Mouse (Mus musculus) urinary bladder, postnatal 14 days (tissue): ENCODE measurements around the gene Arnt.

Source experiments
- DNase-seq: peaks from one replicate; pipeline ENCODE4 v3.0.0; 2021; ENCODE audit warnings: low spot score

The Arnt gene

DNA sequence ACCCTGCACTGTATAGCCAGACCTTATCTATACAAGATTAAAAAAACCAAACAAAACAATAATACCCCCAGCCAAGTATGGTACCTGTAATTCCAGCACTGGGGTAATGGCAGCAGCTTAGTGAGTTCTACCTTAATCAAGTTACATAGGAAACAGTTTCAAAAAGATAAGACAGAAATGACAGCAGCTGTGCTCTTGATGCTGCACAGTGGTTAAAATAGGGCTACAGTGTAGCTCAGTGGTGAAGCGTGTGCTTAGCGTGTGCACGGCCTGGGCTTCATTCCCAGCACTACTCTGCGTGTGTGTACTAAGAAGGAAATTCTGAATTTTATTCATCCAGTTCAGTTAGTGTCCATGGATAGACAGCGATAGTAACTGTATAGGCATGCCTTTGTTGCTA lies 22.2 kb downstream of the Arnt start:
- no peak for DNase-seq

DNA sequence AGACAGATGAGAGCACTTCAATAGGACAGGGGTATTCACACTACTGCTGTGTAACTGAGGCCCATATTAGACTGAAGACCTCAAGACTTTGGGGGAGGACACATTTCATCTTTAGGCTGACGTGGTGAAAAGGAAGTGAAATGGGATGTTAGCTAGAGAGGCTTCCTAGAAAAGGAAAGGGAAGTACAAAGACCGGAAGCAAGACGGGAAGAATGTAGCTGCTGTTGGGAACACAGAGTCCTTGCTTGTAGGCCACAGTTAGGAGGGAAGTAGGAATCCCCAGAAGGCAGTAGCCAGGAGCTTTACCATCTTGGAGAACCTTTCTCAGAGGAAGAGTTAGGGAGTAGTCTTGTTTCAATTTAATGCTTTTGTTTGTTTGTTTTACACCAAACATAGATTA lies 23.6 kb downstream of the Arnt start:
- DNase-seq: no peak

DNA sequence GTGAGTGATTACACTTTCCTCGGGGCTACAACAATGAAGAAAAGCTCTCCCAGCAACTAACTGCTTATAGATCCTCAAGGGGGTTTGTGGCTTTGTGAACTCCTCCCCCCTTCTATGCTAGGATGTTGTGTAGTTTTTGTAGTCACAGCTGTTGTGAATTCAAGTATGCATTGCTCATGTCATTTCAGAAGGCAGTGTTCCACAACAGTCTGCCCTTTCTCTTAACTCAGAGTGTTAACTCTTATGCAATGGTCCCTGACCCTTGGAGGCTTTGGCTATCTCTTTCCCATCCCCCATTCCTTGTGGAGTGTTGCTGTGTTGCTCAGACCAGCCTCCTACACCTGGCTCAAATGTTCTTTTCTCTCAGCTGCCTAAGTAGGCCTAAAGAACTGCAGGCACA lies 25.2 kb downstream of the Arnt start:
- DNase-seq: no peak

DNA sequence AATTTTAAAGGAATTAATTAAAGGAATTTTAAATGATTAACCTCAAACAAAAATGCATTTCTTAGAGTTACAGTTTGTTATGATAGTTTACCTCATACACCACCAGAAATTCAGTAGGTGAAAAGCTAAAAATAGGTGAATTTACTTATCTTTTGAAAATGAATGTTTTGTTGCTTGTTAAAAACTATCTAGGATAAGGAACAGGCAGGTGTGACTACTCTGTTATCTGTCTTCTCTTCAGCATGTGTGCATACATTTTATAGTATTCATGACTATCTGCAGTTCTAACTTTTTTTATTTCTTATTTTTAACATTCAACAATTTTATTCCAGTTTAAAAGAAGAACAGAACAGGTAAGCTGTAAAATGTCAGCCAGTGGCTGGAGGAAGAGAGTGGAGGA lies 29.7 kb downstream of the Arnt start:
- DNase-seq: no peak

DNA sequence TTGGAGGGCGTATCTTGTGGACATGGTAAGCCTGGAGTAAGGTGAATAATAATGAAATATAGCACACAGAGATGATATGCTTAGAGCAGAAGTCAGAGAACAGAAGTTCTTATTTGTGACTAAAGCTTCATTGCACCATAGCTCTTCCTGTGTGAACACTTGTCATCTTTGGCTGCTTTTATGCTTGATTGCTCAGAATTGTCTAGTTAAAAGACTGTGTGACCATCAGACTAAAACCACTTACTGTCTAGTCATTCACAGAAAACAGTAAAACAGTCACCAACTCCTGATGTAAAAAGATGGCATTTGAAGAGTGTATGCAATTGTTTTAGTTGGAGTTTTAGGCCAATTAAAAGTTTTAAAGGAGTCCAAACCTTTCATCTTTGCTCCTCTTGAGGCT lies 44.8 kb downstream of the Arnt start:
- DNase-seq: no peak

DNA sequence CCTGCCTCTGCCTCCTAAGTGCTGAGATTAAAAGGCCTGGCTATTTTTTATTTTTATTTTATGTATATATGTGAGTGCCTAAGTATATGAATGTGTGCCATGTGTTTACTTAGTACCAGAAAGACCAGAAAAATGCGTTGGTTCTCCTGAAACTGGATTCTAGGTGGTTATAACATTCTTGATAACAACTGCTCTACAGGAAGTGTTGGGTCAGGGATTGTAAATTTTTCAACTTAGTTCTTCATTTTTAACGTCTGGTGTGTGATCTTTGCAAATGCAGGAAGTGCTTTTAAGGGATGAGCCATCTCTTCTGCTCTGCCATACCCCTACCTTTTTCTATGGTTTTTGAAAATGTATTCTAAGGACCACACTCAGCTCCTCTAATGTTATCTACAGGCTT lies 52.2 kb downstream of the Arnt start:
- no peak for DNase-seq

DNA sequence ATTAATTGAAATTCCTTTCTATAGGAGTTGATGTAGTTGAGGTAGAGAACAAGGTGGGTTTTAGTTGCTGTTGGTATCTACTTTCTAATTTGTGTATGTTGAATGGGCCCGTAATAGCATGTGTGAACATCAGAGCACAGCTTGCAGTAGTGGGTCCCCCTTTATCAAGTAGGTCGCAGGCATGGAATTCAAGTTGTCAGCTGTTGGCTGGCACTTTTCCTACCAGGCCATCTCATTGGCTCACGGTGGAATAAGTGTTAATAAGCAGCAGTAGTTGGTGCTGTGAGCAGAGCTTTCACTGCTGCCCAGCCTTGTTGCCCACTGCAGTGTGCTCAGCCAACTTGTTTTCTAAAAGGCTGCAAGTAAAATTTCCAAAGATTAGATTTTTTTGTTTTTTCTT lies 54.5 kb downstream of the Arnt start:
- DNase-seq: no peak

DNA sequence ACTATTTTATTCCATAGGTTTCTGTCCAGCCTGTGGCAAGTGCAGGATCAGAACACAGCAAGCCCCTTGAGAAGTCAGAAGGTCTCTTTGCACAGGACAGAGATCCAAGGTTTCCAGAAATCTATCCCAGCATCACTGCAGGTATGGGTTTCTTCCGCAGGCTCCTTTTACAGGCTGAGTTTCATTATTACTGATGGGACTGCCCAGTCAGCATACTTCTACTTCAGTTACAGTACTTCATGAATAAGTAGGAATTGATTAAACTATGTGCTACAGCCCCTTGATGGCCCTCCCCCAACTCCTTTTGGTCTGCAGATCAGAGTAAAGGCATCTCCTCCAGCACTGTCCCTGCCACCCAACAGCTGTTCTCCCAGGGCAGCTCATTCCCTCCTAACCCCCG lies 56.0 kb downstream of the Arnt start:
- no peak for DNase-seq

DNA sequence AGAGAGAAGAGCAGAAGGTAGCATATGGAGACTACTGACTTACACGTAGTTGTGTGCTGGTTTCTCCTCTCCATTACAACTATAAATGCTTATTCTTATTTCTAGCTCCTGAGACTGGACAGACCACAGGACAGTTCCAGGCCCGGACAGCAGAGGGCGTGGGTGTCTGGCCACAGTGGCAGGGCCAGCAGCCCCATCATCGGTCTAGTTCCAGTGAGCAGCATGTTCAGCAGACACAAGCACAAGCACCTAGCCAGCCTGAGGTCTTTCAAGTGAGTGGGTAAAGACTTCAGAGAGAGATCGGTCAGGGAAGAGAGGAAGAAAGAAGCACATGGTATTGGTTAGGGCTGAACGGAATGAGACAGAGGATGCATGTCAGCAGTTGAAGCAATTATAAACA lies 60.2 kb downstream of the Arnt start:
- DNase-seq: peak; percentile 56

DNA sequence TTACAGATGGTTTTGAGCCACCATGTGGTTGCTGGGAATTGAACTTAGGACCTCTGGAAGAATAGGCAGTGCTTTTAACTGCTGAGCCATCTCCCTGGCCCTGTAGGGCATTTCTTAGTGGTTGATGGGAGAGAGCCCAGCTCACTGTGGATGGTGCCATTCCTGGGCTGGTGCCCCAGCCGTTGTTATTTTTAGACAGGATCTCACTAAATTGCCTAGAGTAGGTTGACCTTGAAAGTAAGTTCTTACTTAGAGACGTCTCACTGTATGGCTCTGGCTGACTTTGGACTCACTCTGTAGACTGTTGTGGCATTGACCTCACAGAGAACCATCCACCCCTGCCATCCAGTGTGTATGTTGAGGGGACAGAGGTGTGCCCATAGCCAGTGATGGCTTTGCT lies 64.0 kb downstream of the Arnt start:
- DNase-seq: no peak

DNA sequence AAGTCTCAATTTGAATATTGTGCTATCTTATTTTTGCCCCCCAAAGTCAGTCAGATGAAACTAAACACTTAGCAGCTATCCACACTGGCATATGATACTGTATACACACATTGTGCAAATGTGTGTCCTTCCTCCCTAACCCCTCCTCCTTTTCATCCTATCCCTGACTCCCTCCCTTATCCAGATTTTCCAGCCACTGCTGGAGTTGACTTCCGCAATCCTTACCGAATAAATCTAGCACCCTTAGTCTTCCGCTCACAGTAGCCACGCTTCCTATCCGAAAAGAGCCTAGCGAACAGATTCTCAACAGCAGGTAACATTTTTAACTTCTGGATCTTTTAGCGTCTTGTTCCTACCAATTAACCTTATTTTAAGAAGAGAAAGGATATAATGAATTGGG lies 64.8 kb downstream of the Arnt start, which contains the start of gene Ctsk:
TSS of gene Ctsk (plus strand) at position 233 of the 400 bp plus-strand sequence.
- DNase-seq: no peak

DNA sequence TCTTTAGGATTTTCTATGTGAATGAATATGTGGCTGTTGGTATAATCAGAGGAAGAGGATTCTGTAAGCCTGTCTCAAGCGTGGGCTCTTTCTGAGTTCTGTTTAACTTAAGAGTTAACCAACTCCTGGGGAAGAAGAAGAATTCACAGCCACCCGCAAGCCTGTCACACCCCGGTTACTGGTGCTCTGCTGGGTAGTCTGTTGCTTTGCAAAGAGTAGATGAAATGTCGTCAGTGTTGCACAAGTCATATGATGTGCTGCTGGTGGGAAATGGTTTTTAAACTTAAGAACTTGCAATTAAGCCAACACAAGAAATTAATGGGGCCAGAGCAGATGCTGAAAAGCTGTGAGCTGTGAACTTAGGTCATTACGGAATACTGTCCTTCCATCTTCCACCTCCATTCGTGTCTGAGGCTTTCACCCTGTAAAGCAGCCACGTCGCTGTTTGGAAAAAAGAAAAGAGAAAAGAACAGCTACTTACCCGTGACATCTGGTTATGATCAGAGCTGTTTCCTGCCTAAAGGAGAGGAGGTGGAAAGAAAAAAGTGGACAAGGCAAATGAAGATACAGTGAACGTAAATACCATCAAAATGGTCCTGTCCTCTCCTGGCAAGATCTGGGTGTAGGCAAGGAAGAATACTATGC lies 65.4 kb downstream of the Arnt start:
- no peak for DNase-seq

DNA sequence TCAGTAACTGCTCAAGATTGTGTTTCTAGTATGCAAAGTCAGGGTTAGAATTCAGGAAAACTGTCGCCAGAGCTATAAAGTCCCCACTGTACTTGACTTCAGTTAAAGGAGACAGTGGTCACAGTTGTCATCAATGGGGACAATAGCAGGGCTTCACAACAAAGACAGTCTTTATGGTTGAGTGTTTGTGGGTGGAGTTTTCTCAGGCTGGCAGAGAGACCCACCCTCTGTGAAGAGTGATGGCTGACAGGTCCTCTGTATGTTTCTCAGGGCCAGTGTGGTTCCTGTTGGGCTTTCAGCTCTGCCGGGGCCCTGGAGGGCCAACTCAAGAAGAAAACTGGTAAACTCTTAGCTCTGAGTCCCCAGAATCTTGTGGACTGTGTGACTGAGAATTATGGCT lies 68.1 kb downstream of the Arnt start:
- DNase-seq: no peak

DNA sequence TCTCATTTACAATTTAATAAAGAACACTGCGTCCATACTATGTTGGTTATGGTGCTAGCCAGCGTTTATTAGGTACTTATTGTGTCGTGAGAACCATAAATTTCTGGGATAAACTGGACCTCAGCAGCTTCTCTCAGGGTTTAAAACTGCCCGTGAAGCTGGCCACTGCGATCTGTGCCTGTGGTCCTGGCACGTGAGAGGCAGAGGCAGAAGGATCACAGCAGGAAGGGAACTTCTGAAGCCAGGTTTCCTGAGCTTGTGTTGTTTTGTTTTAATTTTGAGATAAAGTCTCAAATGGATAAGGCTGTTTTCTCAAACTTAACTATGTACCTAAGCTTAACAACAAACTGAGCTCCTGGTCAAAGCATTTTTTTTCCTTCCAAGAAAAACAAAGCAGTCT lies 75.2 kb downstream of the Arnt start:
- DNase-seq: no peak

DNA sequence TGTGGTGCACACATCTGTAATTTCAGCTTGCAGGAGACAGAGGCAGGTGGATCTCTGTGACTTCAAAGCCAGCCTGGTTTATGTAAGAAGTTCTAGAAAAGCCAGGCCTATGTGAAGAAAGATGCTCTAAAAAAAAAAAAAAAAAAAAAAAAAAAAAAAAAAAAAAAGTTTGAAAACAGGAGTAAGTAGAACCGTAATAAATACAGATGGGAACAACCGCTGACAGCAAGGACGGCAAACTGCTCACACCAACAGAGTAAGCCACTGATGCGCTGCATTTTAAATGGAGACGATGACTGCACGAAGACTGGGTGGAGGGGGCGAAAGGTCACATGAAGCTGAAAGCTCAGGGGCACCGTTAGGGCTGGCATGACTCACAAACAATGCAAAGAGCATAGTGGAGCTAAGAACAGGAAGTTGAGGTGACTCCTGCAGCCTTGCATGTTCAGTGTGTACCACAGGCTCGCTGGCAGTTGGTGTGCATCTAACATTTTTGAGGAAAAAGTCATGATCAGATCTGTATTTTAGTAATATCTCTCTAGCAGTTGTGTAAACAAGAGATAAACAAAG lies 77.5 kb downstream of the Arnt start:
- DNase-seq: no peak

DNA sequence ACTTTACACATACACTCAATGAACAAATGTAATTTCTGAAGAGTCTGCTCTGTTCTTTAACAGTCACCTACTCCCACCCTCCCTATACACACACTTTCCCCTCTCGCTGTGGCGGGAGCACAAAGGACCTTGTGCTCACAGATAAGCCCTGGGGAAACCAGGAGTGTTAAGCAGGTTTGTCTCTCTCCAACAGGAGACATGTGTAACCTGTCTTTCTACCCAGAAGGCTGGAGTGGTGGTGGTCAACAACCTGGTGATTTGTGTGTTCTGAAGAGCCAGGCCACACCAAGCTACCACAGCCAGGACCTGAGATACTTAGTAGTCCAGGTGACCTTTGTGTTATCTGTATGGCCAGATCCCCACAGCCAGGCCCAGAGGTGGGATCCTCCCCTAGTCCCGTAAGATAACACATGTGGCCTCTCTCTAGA lies 82.4 kb downstream of the Arnt start:
- no peak for DNase-seq

DNA sequence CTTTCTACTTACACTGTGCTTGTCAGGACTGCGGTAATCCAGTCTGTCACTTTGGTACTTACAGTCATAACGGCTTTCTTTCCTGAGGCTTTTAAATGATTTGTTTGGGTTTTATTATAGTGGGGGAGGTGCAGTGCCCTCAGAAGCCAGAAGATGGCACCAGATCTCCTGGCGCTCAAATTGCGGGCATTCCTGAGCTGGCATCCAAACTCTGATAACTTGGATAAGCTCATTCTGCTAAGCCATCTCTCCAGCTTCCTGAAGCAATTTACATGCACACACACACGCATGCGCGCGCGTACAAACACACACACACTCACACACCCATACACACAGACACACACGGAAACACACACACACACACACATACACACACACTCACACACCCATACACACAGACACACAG lies 83.3 kb downstream of the Arnt start:
- peak; percentile 63 for DNase-seq

DNA sequence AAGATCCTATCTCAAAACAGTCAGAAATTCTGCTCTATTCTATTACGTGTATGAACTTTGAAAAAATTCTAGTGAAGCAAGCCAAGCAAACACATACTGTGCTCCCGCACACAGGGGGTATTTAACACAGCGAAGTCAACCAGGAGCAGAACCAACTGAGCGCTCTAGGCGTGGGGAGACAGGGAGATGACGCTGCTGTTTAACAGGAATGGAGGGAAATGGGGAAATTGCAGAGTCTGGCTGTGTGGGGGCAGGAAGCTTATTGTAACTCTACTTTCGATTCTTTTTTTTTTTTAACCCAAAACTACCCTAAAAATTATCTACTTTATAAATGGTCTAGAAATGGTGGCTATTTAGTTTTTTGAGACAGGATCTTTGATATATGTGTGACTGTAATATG lies 84.7 kb downstream of the Arnt start:
- no peak for DNase-seq

DNA sequence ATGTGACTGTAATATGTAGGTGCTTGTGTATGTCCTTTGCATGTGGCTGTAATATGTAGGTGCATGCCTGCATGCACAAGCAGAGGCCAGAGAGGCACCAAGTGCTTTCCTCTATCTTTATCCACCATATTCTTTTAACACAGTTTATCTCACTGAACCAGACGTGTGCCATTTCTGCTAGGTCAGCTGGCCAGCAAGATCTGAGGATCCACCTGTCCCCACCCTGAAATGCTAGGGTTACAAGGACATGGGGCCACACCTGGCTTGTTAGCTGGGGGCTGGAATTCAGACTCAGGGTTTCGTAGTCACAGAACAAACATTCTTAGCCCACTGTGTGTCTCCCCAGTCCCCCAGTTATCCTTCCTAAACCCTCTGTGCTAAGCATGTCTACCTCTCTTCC lies 85.1 kb downstream of the Arnt start:
- no peak for DNase-seq

DNA sequence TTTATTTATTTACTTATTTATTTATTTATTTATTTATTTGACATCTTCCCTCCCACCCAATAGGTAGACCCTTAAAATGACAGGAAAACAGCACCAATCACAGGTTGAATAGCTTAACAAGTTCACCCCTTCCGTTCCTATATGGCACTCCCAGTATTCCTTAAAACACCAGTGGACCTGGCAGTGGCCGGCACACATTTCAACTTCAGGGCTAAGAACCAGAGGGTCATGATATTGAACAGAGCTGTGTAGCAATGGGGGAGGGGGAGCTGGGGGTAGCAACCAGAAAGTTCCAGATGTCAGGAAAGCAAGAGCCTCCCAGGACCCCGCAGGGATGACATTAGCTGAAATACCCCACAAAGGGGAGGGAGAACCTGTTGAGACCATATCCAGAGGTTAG lies 85.9 kb downstream of the Arnt start:
- no peak for DNase-seq

DNA sequence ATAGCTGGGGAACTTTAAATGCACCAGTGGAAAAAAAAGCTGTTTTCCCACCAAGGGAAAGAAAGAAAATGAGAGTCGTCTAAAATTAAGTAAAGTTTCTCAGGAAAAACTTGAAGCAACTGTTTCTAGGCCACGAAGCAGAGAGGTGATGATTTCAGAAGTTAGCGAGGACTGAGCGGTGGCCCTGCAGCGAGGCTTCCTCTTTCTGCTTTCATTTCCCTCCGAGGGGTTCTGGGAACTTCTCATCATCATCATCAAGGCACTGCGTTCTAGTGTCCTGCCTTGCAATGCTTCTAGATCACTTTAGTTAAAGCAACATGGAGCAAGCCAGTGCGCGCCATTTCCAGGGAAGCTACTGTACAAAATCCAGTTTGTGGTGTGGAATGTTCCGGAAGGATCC lies 87.0 kb downstream of the Arnt start:
- DNase-seq: no peak

DNA sequence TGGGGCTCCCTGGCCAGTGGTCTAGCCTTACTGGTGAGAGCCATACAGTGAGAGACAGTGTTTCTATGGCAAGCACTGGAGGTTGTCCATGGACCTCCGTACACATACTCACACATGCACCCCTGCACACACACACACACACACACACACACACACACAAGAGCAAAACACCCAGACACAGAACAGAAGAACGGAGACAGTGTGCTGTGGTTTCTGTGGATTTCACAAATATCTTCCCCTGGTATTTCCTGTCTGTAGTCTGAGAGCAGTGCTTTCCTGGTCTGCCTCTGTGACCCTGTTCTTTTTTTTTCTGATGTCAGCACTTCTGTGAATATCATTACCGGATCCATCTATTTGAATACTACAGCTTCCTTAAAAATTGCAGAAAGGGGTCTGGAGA lies 89.5 kb downstream of the Arnt start:
- no peak for DNase-seq

DNA sequence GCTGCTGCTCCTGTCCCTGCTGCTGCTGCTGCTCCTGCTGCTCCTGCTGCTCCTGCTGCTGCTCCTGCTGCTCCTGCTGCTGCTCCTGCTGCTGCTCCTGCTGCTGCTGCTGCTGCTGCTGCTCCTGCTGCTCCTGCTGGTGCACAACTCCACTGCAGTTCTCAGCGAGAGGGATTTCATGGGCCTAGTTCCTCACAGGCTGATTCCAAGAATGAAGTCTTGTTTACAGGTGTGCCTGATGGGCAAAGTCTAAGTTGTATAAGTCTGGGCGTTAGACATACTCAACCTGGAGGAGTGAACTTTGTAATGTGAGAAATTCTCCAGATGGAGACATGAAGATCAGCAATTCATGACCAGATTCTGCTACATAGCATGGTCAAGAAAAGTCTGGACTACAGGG lies 90.5 kb downstream of the Arnt start:
- no peak for DNase-seq

DNA sequence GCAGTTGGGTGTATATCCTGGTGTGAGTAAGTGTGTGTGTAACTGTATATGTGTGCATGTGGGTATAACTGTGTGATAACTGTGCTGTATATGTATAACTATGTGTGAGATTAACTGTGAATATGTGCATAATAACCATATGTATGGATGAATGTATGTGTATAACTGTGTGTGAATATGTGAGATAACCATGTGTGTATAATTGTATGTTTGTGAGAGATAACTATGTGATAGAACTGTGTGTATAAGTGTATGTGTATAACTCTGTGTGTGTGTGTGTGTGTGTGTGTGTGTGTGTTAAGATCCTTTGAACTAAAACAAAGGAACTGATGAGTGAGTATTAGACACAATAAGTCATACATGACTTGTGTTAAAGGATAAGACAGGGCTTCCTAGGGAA lies 91.9 kb downstream of the Arnt start:
- no peak for DNase-seq
